Mouse (Mus musculus) neural tube, embryonic 14.5 days (tissue): Measurements from ENCODE around the gene Tenm2. TPM values are rescaled to one million over a fixed set of nuclear protein-coding genes. Genes with fewer than 3 reads are reported as not detected.

Source experiments
- ATAC-seq: fragments of 200-750 bp; cut with Nextera tagmentation; 2 replicates; pipeline ENCODE4 v1.8.0; 2017; ENCODE audit warnings: low read depth, mild to moderate bottlenecking, moderate TSS enrichment, moderate library complexity
- H3K27ac ChIP-seq: fragments of 300-500 bp; sonication (generic); 2 replicates; pipeline ENCODE4 v1.5.1; 2014; ENCODE audit warnings: low read depth, mild to moderate bottlenecking, control low read depth, low read length, moderate library complexity, mixed read lengths
- H3K27me3 ChIP-seq: fragments of 300-500 bp; sonication (generic); 2 replicates; pipeline ENCODE4 v1.6.1; 2014; ENCODE audit warnings: low read length; ENCODE audit not compliant: control insufficient read depth, insufficient read depth
- H3K36me3 ChIP-seq: fragments of 300-500 bp; sonication (generic); 2 replicates; pipeline ENCODE4 v1.6.1; 2014; ENCODE audit warnings: low read length, mixed read lengths; ENCODE audit not compliant: control insufficient read depth, insufficient read depth
- H3K4me1 ChIP-seq: fragments of 300-500 bp; sonication (generic); 2 replicates; pipeline ENCODE4 v1.6.1; 2014; ENCODE audit warnings: low read length; ENCODE audit not compliant: control insufficient read depth, insufficient read depth
- H3K4me2 ChIP-seq: fragments of 300-500 bp; sonication (generic); 2 replicates; pipeline ENCODE4 v1.6.1; 2014; ENCODE audit warnings: mild to moderate bottlenecking, low read depth, low read length, control low read depth
- H3K4me3 ChIP-seq: fragments of 300-500 bp; sonication (generic); 2 replicates; pipeline ENCODE4 v1.5.1; 2014; ENCODE audit warnings: low read depth, low read length, control low read depth, mixed read lengths
- H3K9ac ChIP-seq: fragments of 300-500 bp; sonication (generic); replicated peaks from 2 replicates; pipeline ENCODE4 v1.6.1; 2014; ENCODE audit warnings: low read depth, mild to moderate bottlenecking, control low read depth, low read length, mixed read lengths
- H3K9me3 ChIP-seq: fragments of 300-500 bp; sonication (generic); 2 replicates; pipeline ENCODE4 v1.6.1; 2016; ENCODE audit warnings: low read length; ENCODE audit not compliant: control insufficient read depth
- WGBS: fragments of 180-500 bp; shearing (Covaris S2); extraction: QIAGEN DNeasy Blood & Tissue Kit; methylation state at CpG from one replicate; pipeline ENCODE4 v1.1.7; 2014; 5-methylcytosine and 5-hydroxymethylcytosine counted together
- polyA plus RNA-seq: library from polyadenylated mRNA; unstranded; fragments of >200 nt; fragmentation: Nextera tagmentation; extraction: Ambion mirVana; gene quantifications from 2 replicates; pipeline ENCODE4 v1.2.1, GENCODE M21; 2014

Gene Tenm2
- polyA plus RNA-seq, 1 experiment from 2014 or later: 32.2 TPM

- WGBS: 23% methylated on average over 7 of the region's 7 CpGs
- Histone ChIP-seq H3K9ac (no peak overlapping the region), H3K9me3 (no peaks in the 10 kb centered on the region), H3K4me1 (peaks cover 8% of the 10 kb centered on the region; the same call in 1 of the 2 replicates), H3K27me3 (no peaks in the 10 kb centered on the region), H3K36me3 (no peaks in the 10 kb centered on the region), H3K27ac (no peak overlapping the region; the same call in 1 of the 2 replicates), H3K4me2 (no peak overlapping the region), H3K4me3 (no peak overlapping the region)
- peak; percentile 56; the same call in 1 of the 2 replicates for ATAC-seq
Observed at GRCm38 (mm10) chr11:36420047-36420446, 815.7 kb downstream of the Tenm2 start.

- Histone ChIP-seq H3K4me3 (no peak overlapping the region), H3K27ac (no peak overlapping the region), H3K27me3 (no peaks in the 10 kb centered on the region), H3K9me3 (no peaks in the 10 kb centered on the region), H3K4me2 (no peak overlapping the region), H3K9ac (no peak overlapping the region), H3K4me1 (peaks cover 9% of the 10 kb centered on the region; the same call in 1 of the 2 replicates), H3K36me3 (no peaks in the 10 kb centered on the region)
- 48% methylated on average over 7 of the region's 7 CpGs for WGBS
- no peak for ATAC-seq
Observed at GRCm38 (mm10) chr11:36415244-36415643, 820.5 kb downstream of the Tenm2 start.

GRCm38 (mm10) chr11:36410881-36411280 lies 824.9 kb downstream of the Tenm2 start:
- Histone ChIP-seq H3K4me3 (no peak overlapping the region), H3K9me3 (no peaks in the 10 kb centered on the region), H3K27ac (no peak overlapping the region), H3K4me1 (peaks cover 5% of the 10 kb centered on the region; the same call in 1 of the 2 replicates), H3K27me3 (no peaks in the 10 kb centered on the region), H3K9ac (no peak overlapping the region), H3K36me3 (no peaks in the 10 kb centered on the region), H3K4me2 (no peak overlapping the region)
- no peak for ATAC-seq
- WGBS: 54% methylated on average over 13 of the region's 13 CpGs

GRCm38 (mm10) chr11:36395803-36396710 lies 839.7 kb downstream of the Tenm2 start:
- no peak for ATAC-seq
- H3K9ac ChIP-seq: no peak overlapping the region
- no peaks in the 10 kb centered on the region for H3K27me3 ChIP-seq
- 42% methylated on average over 12 of the region's 12 CpGs for WGBS
- no peak overlapping the region for H3K27ac ChIP-seq
- H3K4me1 ChIP-seq: no peaks in the 10 kb centered on the region
- no peak overlapping the region for H3K4me3 ChIP-seq
- H3K36me3 ChIP-seq: no peaks in the 10 kb centered on the region
- no peak overlapping the region for H3K4me2 ChIP-seq
- no peaks in the 10 kb centered on the region; the same call in 1 of the 2 replicates for H3K9me3 ChIP-seq

- 84% methylated on average over 5 of the region's 5 CpGs for WGBS
- no peaks in the 10 kb centered on the region for H3K36me3 ChIP-seq
- no peaks in the 10 kb centered on the region for H3K4me1 ChIP-seq
- no peak overlapping the region for H3K27ac ChIP-seq
- no peaks in the 10 kb centered on the region for H3K27me3 ChIP-seq
- no peak overlapping the region for H3K9ac ChIP-seq
- H3K4me2 ChIP-seq: no peak overlapping the region
- no peaks in the 10 kb centered on the region for H3K9me3 ChIP-seq
- no peak for ATAC-seq
- H3K4me3 ChIP-seq: no peak overlapping the region
Observed at GRCm38 (mm10) chr11:36384696-36385095, 851.1 kb downstream of the Tenm2 start.

GRCm38 (mm10) chr11:36371814-36372213 lies 864.0 kb downstream of the Tenm2 start:
- Histone ChIP-seq H3K4me2 (no peak overlapping the region), H3K27me3 (no peaks in the 10 kb centered on the region), H3K36me3 (no peaks in the 10 kb centered on the region), H3K9me3 (no peaks in the 10 kb centered on the region), H3K9ac (no peak overlapping the region), H3K4me1 (peaks cover 3% of the 10 kb centered on the region; the same call in 1 of the 2 replicates), H3K27ac (no peak overlapping the region), H3K4me3 (no peak overlapping the region)
- WGBS: 85% methylated on average over 7 of the region's 7 CpGs
- no peak for ATAC-seq

GRCm38 (mm10) chr11:36365067-36365466 lies 870.7 kb downstream of the Tenm2 start:
- peak; percentile 51; the same call in 1 of the 2 replicates for ATAC-seq
- Histone ChIP-seq H3K27me3 (no peaks in the 10 kb centered on the region), H3K4me3 (no peak overlapping the region), H3K36me3 (no peaks in the 10 kb centered on the region), H3K4me1 (peaks cover 3% of the 10 kb centered on the region; the same call in 1 of the 2 replicates), H3K9ac (no peak overlapping the region), H3K27ac (no peak overlapping the region), H3K9me3 (no peaks in the 10 kb centered on the region), H3K4me2 (no peak overlapping the region)
- WGBS: 86% methylated on average over 5 of the region's 5 CpGs

- H3K4me3 ChIP-seq: no peak overlapping the region
- H3K27ac ChIP-seq: no peak overlapping the region
- H3K4me2 ChIP-seq: no peak overlapping the region
- no peak for ATAC-seq
- no peaks in the 10 kb centered on the region for H3K9me3 ChIP-seq
- no peak overlapping the region for H3K9ac ChIP-seq
- no peaks in the 10 kb centered on the region for H3K27me3 ChIP-seq
- no peaks in the 10 kb centered on the region for H3K36me3 ChIP-seq
- no peaks in the 10 kb centered on the region for H3K4me1 ChIP-seq
- 70% methylated on average over 9 of the region's 9 CpGs for WGBS
Observed at GRCm38 (mm10) chr11:36364441-36364840, 871.3 kb downstream of the Tenm2 start.

- H3K27me3 ChIP-seq: no peaks in the 10 kb centered on the region
- H3K4me3 ChIP-seq: no peak overlapping the region
- H3K9me3 ChIP-seq: no peaks in the 10 kb centered on the region
- WGBS: 77% methylated on average over 8 of the region's 8 CpGs
- H3K4me1 ChIP-seq: no peaks in the 10 kb centered on the region
- H3K4me2 ChIP-seq: no peak overlapping the region
- ATAC-seq: no peak
- H3K27ac ChIP-seq: no peak overlapping the region
- no peak overlapping the region for H3K9ac ChIP-seq
- H3K36me3 ChIP-seq: no peaks in the 10 kb centered on the region
Observed at GRCm38 (mm10) chr11:36362514-36362913, 873.2 kb downstream of the Tenm2 start.
